Mouse (Mus musculus) neural tube, postnatal 0 days (tissue): ENCODE measurements around the gene Alox12b. TPM values are rescaled to one million over a fixed set of nuclear protein-coding genes. Genes with fewer than 3 reads are reported as not detected.

Experiments
- polyA plus RNA-seq: library from polyadenylated mRNA; unstranded; fragments of >200 nt; fragmentation: Nextera tagmentation; extraction: Ambion mirVana; gene quantifications from 2 replicates; pipeline ENCODE4 v1.2.1, GENCODE M21; 2015

The Alox12b gene
- polyA plus RNA-seq = 1.4 and 2.0 TPM in 2 replicates

GRCm38 (mm10) chr11:69156800-69157199 is at the start of gene Alox12b:
Alox12b (plus strand) TSS chr11:69156989.

GRCm38 (mm10) chr11:69120221-69121000 is 36.4 kb upstream of the Alox12b start, which contains the start of gene Hes7:
Hes7 (plus strand) TSS chr11:69120404.

GRCm38 (mm10) chr11:69122336-69122951 is 34.3 kb upstream of the Alox12b start, which contains the start of gene 9130213A22Rik:
9130213A22Rik (minus strand) TSS chr11:69122589.

GRCm38 (mm10) chr11:69125852-69125918 is 31.1 kb upstream of the Alox12b start, which contains the start of gene Aloxe3:
Aloxe3 (plus strand) TSS chr11:69125896.

GRCm38 (mm10) chr11:69197743-69198142 is 41.0 kb downstream of the Alox12b start, which contains the start of gene Alox8:
Alox8 (minus strand) TSS chr11:69197843.

Other genes with a start within 250 kb of the Alox12b start
- gene Odf4, start 229.9 kb upstream of the Alox12b start, polyA plus RNA-seq = 0.43 and 1.0 TPM in 2 replicates
- gene Arhgef15, start 199.5 kb upstream of the Alox12b start, polyA plus RNA-seq = 23.3 and 25.5 TPM in 2 replicates
- gene Slc25a35, start 188.9 kb upstream of the Alox12b start, polyA plus RNA-seq = 3.4 and 3.6 TPM in 2 replicates
- 28.4 and 30.6 TPM in 2 replicates for gene Rangrf, start 181.8 kb upstream of the Alox12b start, polyA plus RNA-seq
- gene Pfas, start 148.5 kb upstream of the Alox12b start, polyA plus RNA-seq = 14.4 and 15.8 TPM in 2 replicates
- gene Ctc1, start 141.1 kb upstream of the Alox12b start, polyA plus RNA-seq = 36.9 and 43.6 TPM in 2 replicates
- gene Aurkb, start 111.3 kb upstream of the Alox12b start, polyA plus RNA-seq = 7.9 and 8.5 TPM in 2 replicates
- gene Borcs6, start 97.3 kb upstream of the Alox12b start, polyA plus RNA-seq = 30.3 and 31.4 TPM in 2 replicates
- gene Tmem107, start 86.2 kb upstream of the Alox12b start, polyA plus RNA-seq = 30.0 and 35.1 TPM in 2 replicates
- 425 and 492 TPM in 2 replicates for gene Vamp2, start 68.5 kb upstream of the Alox12b start, polyA plus RNA-seq
- 7.1 and 10.1 TPM in 2 replicates for gene Per1, start 61.8 kb upstream of the Alox12b start, polyA plus RNA-seq
- gene Hes7, start 36.6 kb upstream of the Alox12b start, polyA plus RNA-seq = 1.8 and 2.1 TPM in 2 replicates
- 1.3 and 1.4 TPM in 2 replicates for gene 9130213A22Rik, start 34.4 kb upstream of the Alox12b start, polyA plus RNA-seq
- 9.9 and 11.9 TPM in 2 replicates for gene Aloxe3, start 31.1 kb upstream of the Alox12b start, polyA plus RNA-seq
- 2.5 and 3.2 TPM in 2 replicates for gene Alox8, start 40.9 kb downstream of the Alox12b start, polyA plus RNA-seq
- gene Gucy2e, start 80.0 kb downstream of the Alox12b start, polyA plus RNA-seq = 0.53 and 0.88 TPM in 2 replicates
- 8.1 and 10.7 TPM in 2 replicates for gene Cntrob, start 166.8 kb downstream of the Alox12b start, polyA plus RNA-seq
- 174 and 181 TPM in 2 replicates for gene Trappc1, start 167.0 kb downstream of the Alox12b start, polyA plus RNA-seq
- gene Kcnab3, start 169.3 kb downstream of the Alox12b start, polyA plus RNA-seq = 7.3 and 8.1 TPM in 2 replicates
- gene Rnf227, start 183.5 kb downstream of the Alox12b start, polyA plus RNA-seq = 252 and 273 TPM in 2 replicates
- gene Chd3, start 212.4 kb downstream of the Alox12b start, polyA plus RNA-seq = 49.9 and 63.9 TPM in 2 replicates
- gene Naa38, start 238.5 kb downstream of the Alox12b start, polyA plus RNA-seq = 189 and 200 TPM in 2 replicates
- 18.6 and 21.2 TPM in 2 replicates for gene Cyb5d1, start 238.6 kb downstream of the Alox12b start, polyA plus RNA-seq
- gene Tmem88, start 241.2 kb downstream of the Alox12b start, polyA plus RNA-seq = 6.9 and 9.2 TPM in 2 replicates